Mouse (Mus musculus) left cerebral cortex, adult 9 months (tissue): Measurements from ENCODE around the gene Slc2a6.

Experiments used
- DNase-seq, 2 experiments: peaks; one replicate each; pipeline ENCODE4 v3.0.0; 2022; ENCODE audit warnings: low spot score in 2 of 2

The Slc2a6 gene

GRCm38 (mm10) chr2:27036003-27036402 lies 8.2 kb upstream of the Slc2a6 start:
- no peak for DNase-seq

GRCm38 (mm10) chr2:27032361-27032760 lies 4.6 kb upstream of the Slc2a6 start:
- no peak for DNase-seq

GRCm38 (mm10) chr2:27028437-27029015 lies 728 bp upstream of the Slc2a6 start:
- no peak for DNase-seq

DNA sequence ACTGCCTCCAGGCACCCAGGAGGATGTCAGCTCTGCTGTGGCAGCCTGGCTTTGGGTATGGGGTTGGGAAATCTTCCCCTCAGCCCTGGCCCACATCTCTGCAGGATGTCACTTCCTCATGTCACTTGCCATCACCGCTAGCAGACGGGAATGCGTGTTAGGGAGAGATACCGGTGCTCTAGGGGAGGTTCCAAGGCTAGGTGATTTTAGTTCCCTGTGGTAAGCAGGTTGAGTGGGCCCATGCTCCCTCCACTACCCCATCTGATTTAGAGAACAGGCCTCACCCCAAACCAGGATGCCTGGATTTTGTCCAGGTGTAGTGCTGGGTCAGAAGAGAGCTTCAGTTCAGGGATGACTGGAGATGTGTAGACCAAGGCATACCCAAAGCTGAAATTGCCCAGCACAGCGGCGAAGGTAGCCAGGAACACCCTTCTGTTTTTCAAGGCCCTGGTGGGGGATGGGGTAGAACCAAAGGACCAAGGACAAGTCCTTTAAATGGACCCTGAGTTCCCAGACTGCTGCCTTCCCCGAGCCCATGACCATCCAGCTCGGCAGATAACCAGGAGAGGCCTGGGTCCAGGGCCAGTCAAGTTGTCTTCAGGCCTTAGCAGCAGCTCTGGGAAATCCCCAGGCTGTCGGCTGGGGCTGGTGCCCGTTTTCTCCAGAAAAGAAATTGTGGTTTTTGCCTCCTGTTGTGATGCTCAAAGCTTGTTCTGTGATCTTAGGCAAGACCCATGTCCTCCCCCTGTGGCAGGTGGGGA lies 761 bp downstream of the Slc2a6 start:
- no peak for DNase-seq

DNA sequence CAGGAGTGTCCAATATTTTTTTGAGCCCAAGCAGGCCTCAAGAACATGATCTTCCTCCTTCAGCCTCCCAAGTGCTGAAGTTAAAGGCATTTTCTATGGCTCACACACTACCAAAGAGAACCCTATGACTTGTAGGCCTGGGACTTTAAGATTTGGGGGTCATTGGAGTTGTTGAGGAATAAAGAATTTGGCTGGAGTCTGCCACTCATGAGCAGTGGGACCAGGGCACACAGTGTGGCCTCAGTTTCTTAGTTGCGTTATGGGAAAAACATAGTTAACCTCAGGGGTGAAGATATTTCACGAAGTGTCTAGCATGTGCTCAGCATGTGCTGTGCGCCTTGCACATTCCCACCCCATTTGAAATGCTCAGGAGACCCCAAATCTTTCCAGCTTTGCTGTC lies 1.5 kb downstream of the Slc2a6 start:
- DNase-seq = no peak

- DNase-seq = no peak
Observed at GRCm38 (mm10) chr2:27025545-27025944, 2.3 kb downstream of the Slc2a6 start.

DNA sequence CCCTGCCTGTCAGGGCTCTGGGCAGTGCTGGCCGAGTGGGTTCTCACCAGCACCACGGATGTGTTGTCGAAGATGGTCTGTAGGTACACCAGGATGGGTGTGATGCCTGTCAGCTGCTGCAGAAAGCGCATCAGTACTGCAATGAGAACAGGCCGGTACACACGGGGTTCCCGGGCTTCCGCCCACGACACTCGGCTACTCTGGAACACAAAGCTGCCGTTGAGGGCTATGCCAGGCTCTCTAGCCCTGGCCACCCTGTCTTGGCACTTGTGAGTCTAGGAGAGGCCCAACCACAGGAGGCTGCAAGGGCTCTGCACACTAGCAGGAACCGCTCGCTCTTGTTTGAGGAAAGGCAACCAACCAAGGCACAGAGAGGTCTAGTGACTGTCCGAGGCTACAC lies 3.7 kb downstream of the Slc2a6 start:
- no peak for DNase-seq

DNA sequence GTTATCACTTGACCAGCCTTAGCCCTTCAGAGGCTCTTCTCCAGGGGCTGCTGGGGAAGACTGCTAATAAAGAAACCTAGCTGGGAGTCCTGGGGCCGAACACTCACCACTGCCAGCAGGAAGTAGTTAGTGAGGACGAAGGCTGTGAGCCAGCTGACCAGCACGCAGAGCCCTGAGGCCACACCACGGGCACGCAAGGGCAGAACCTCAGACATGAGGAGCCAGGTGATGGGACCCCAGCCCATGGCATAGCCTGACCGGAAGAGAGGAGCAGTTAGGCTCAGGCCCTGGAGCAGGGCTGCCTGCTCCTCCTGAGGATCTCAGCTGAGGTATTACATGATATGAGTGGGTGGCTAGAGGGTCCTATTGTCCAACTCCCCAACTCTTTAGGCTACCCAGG lies 5.2 kb downstream of the Slc2a6 start:
- DNase-seq = no peak

GRCm38 (mm10) chr2:27021103-27021502 lies 6.7 kb downstream of the Slc2a6 start:
- DNase-seq = no peak

GRCm38 (mm10) chr2:27019530-27019929 lies 8.3 kb downstream of the Slc2a6 start:
- DNase-seq = no peak

- DNase-seq = peak in 1 of 2 experiments; percentile 78
Observed at GRCm38 (mm10) chr2:27017802-27018201, 10.0 kb downstream of the Slc2a6 start.

DNA sequence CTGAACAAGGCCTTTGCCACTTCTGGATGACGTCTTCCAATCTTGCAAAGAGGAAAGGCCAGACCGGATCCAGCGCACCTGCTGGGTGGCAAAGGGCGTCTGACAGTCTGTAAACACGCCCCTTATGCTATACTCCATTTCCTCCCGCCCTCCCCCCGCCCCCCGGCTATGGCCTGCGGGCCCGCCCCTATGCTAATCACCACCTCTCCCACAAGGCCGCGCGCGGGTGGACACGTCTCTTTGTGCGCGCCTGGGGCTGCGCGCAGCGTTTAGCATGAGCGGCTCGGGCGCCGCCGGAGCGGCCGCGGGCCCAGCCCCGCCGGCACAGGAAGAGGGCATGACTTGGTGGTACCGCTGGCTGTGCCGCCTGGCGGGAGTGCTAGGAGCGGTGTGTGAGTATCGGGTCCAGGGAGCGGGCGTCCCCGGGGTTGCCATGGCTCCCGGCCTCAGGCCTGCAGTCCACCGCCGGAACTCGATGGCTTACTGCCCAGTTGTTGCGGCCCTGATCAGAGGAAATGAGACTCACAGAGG lies 18.0 kb downstream of the Slc2a6 start, which contains the start of gene Cacfd1:
Cacfd1 (plus strand) TSS at position 213 of the 531 bp plus-strand sequence.
- peak in 1 of 2 experiments; percentile 77 for DNase-seq

DNA sequence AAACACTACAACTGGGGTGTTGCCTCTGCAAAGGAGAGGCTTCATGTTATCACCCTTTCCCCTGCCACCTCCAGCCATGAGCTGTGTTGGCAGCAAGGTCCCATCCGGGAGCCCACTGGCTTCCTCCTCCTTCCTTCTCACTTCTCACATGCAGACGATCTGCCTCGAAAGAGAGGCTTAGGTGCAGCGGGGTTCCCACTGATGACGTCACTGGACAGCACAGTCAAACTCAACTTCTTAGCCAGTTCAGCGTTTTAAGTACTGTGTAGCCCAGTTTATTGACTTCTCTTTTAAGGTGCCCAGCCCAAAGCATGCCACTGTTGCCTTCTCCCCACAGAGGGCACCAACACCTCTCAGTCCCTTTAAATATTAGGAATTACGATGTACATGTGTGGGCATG lies 20.1 kb downstream of the Slc2a6 start:
- DNase-seq = no peak

DNA sequence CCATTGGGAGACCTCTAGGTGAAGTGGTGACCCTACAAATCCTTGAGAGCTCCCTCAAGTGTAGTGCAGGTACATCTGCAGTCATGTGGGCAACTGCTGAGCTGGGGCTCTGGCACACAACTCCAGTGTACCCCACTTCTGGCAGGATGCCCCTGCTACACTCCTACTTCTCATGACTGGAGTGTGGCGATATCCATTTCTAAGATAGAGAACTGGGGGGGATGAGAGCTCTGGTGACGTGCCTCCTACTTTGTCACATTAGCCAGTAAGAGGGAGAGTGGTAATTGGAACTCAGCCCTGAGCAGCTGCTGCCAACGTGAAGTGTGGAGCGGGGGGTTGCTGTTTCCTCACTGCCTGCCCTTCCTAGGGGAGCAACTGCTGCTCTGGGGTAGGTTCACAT lies 21.5 kb downstream of the Slc2a6 start:
- DNase-seq = peak in 1 of 2 experiments; percentile 49

GRCm38 (mm10) chr2:26997993-26998392 lies 29.8 kb downstream of the Slc2a6 start:
- DNase-seq = no peak

DNA sequence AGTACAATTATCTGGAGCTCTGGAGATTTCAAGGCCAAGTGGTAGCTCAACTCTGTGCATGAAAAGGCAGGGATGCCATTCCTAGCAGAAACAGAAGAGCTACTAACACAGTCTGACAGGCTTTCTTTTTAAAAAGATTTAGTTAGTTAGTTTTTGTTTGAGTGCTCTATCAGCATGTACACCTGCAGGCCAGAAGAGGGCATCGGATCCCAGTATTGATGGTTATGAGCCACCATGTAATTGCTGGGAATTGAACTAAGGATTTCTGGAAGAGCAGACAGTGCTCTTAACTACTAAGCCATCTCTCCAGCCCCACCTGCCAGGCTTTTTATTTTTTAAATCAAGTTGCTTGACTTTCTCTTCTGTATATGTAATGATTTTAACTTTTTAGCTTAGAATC lies 30.3 kb downstream of the Slc2a6 start:
- no peak for DNase-seq

GRCm38 (mm10) chr2:26993936-26994335 lies 33.9 kb downstream of the Slc2a6 start:
- no peak for DNase-seq

GRCm38 (mm10) chr2:26984640-26985039 lies 43.2 kb downstream of the Slc2a6 start:
- DNase-seq = no peak

DNA sequence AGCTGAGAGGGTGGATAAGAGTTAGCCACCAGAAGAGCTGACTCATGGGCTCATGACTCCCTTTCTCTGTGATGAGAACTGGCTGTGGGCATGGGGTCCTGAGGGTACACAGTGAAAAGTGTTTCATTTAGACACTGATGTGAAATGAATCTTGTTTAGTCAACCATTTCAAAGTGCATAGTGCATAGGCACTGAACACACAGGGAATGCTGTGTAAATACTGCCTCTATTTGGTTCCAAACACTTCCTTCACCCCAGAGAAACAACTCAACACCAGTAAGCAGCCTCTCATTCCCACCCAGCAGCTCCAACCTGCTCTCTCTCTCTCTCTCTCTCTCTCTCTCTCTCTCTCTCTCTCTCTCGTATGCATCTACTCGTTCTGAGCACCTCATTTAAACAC lies 43.6 kb downstream of the Slc2a6 start:
- DNase-seq = no peak

DNA sequence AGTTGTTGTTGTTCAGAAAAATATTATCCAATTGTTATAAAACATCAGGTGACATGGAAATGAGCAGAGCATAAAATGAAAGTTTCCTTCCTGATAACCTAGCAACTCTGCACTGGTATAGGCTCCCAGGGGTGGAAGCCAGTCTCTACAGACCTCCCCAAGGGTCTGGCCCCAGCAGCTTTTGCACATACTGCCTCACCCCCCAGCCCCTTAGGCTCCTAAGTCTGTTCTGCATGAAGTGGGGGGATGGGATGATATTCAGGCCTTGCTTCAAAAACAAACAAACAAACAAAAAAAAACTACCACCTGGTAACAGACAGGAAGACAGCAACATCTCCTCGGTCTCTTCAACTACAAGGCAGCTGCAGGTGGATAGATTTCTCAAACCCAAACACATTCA lies 47.4 kb downstream of the Slc2a6 start:
- no peak for DNase-seq

DNA sequence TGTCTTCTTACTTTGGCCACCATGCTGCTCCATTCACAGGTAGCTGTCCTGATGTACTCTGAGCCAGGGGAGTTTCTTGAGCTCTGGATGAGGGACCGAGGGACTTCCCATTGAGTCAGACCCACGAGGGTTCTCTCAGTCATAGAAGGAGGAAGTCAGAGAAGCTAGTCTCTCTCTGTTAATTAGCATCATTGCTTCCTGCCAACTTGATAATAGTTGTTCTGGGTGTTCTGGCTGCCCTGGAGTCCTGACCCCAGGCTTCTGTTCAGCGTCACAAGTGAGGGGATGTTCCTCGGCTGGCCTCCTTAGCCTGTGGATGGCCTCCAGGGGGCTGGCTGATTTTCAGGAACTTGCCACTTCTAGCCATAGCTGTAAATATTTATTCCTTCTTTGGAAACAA lies 53.8 kb downstream of the Slc2a6 start:
- no peak for DNase-seq

GRCm38 (mm10) chr2:26973116-26973515 lies 54.7 kb downstream of the Slc2a6 start, which contains the start of gene Adamts13:
TSS of gene Adamts13 (plus strand) at chr2:26973416.
- no peak for DNase-seq
